Mouse (Mus musculus): Measurements from ENCODE around the gene 4921536K21Rik. TPM values are rescaled to one million over a fixed set of nuclear protein-coding genes. Genes with fewer than 3 reads are reported as not detected.

Gene 4921536K21Rik
- total RNA-seq, 2 experiments from 2014 or later = 0.53 to 0.74 TPM

GRCm38 (mm10) chr11:3859778-3860177 is 35.1 kb downstream of the 4921536K21Rik start:
- DNase-seq (ENCODE audit: low spot score in 2 of 2) = no peak

- no peak for DNase-seq (ENCODE audit: low spot score in 2 of 2)
Measured at GRCm38 (mm10) chr11:3857902-3858301, 37.0 kb downstream of the 4921536K21Rik start.

- no peak for DNase-seq (ENCODE audit: low spot score in 2 of 2)
Measured at GRCm38 (mm10) chr11:3855846-3856245, 39.1 kb downstream of the 4921536K21Rik start.

- DNase-seq (ENCODE audit: low spot score in 2 of 2) = no peak
Measured at GRCm38 (mm10) chr11:3854156-3854555, 40.7 kb downstream of the 4921536K21Rik start.

GRCm38 (mm10) chr11:3853481-3854034 is 41.3 kb downstream of the 4921536K21Rik start:
- DNase-seq (ENCODE audit: low spot score in 2 of 2) = peak in 1 of 2 experiments; percentile 11

- no peak for DNase-seq (ENCODE audit: low spot score in 2 of 2)
Measured at GRCm38 (mm10) chr11:3853031-3853430, 41.9 kb downstream of the 4921536K21Rik start.

- no peak for DNase-seq (ENCODE audit: low spot score in 2 of 2)
Measured at GRCm38 (mm10) chr11:3851872-3852271, 43.0 kb downstream of the 4921536K21Rik start.

- DNase-seq (ENCODE audit: low spot score in 2 of 2) = no peak
Measured at GRCm38 (mm10) chr11:3850746-3851277, 44.1 kb downstream of the 4921536K21Rik start.

- no peak for DNase-seq (ENCODE audit: low spot score in 2 of 2)
Measured at GRCm38 (mm10) chr11:3850315-3850614, 44.6 kb downstream of the 4921536K21Rik start.

- no peak for DNase-seq (ENCODE audit: low spot score in 2 of 2)
Measured at GRCm38 (mm10) chr11:3849469-3850314, 45.2 kb downstream of the 4921536K21Rik start.

- no peak for DNase-seq (ENCODE audit: low spot score in 2 of 2)
Measured at GRCm38 (mm10) chr11:3846351-3846750, 48.5 kb downstream of the 4921536K21Rik start.

GRCm38 (mm10) chr11:3843943-3844734 is 50.8 kb downstream of the 4921536K21Rik start:
- no peak for DNase-seq (ENCODE audit: low spot score in 2 of 2)

Other genes with a start within 250 kb of the 4921536K21Rik start
- gene Morc2a, start 245.9 kb downstream of the 4921536K21Rik start, total RNA-seq (2021) = 10 to 100 TPM; 31.5 to 39.8 TPM
- 1 to 10 TPM; 2.9 to 6.6 TPM for gene Osbp2, start 31.2 kb downstream of the 4921536K21Rik start, total RNA-seq (2021)
- 1 to 10 TPM; 3.5 to 5.2 TPM for gene Dusp18, start 142 bp upstream of the 4921536K21Rik start, total RNA-seq (2021)
- gene Slc35e4, start 19.6 kb upstream of the 4921536K21Rik start, total RNA-seq (2021) = 1 to 10 TPM; 4.2 to 8.5 TPM
- 100 to 1,000 TPM; 113 to 133 TPM for gene Tcn2, start 37.1 kb upstream of the 4921536K21Rik start, total RNA-seq (2021)
- gene Pes1, start 68.9 kb upstream of the 4921536K21Rik start, total RNA-seq (2021) = 10 to 100 TPM; 52.4 to 55.6 TPM
- gene 4930556J24Rik, start 81.7 kb upstream of the 4921536K21Rik start, total RNA-seq (2021) = not detected
- gene Gal3st1, start 88.5 kb upstream of the 4921536K21Rik start, total RNA-seq (2021) = not detected
- gene Sec14l4, start 136.4 kb upstream of the 4921536K21Rik start, total RNA-seq (2021) = 1 to 10 TPM; 5.6 to 6.5 TPM
- not detected for gene Sec14l3, start 169.7 kb upstream of the 4921536K21Rik start, total RNA-seq (2021)
- 10 to 100 TPM; 23.5 to 30.9 TPM for gene Mtfp1, start 200.3 kb upstream of the 4921536K21Rik start, total RNA-seq (2021)
- 1 to 10 TPM; 1.5 to 1.7 TPM for gene Sec14l2, start 228.3 kb upstream of the 4921536K21Rik start, total RNA-seq (2021)
- gene Rnf215, start 240.1 kb upstream of the 4921536K21Rik start, total RNA-seq (2021) = 10 to 100 TPM; 22.7 to 23.7 TPM